Mouse (Mus musculus): ENCODE data around the gene Pdia6.

Gene Pdia6

GRCm38 (mm10) chr12:17265971-17266672 lies at the start of gene Pdia6:
TSS of gene Pdia6 (plus strand) at chr12:17266545.
- peak; percentile 73 for DNase-seq (ENCODE audit: extremely low spot score, low read depth, low spot score)

- DNase-seq (ENCODE audit: extremely low spot score, low read depth, low spot score), result no peak
Observed at GRCm38 (mm10) chr12:17218390-17218789, 48.0 kb upstream of the Pdia6 start.

DNA sequence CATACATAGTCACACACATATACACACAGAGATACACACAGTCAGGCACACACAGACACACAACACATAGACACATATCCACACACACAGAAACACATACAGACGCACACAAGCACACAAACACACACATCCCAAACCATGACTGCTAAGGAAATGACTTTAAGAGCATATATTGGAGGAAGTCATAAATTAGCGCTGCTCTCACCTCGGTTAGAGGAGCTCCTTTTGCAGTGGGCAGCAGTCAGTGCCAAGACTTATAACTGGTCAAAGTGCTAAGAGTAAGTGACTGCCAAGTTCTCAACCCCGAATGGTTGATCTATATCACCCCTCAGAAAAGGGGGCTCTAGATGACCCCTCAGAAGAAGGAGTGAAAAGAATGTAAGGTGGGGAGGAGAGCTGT lies 47.2 kb upstream of the Pdia6 start:
- no peak for DNase-seq (ENCODE audit: extremely low spot score, low read depth, low spot score)

GRCm38 (mm10) chr12:17220631-17221030 lies 45.7 kb upstream of the Pdia6 start:
- DNase-seq (ENCODE audit: extremely low spot score, low read depth, low spot score), result no peak

- no peak for DNase-seq (ENCODE audit: extremely low spot score, low read depth, low spot score)
Observed at GRCm38 (mm10) chr12:17221891-17222428, 44.4 kb upstream of the Pdia6 start.

- DNase-seq (ENCODE audit: extremely low spot score, low read depth, low spot score), result no peak
Observed at GRCm38 (mm10) chr12:17223050-17223449, 43.3 kb upstream of the Pdia6 start.

DNA sequence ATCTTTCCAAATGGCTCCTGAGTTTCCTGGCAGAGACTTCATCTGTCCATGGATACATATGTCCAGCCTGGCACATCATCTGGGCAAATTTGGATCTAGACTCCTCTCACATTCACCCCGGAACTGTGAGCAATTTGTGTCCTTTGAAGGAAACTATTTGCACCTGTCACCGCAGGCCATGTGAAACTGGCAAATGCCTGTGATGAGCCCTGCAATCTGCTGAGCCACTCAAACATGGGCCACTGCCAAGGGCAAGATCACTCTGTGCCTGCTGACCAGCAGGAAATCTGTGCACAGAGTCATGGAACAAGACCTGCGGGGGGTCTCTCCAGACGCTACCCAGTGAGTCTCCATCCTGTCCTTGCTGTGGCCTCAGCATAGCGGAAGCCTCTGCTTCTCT lies 41.3 kb upstream of the Pdia6 start:
- DNase-seq (ENCODE audit: extremely low spot score, low read depth, low spot score), result no peak

DNA sequence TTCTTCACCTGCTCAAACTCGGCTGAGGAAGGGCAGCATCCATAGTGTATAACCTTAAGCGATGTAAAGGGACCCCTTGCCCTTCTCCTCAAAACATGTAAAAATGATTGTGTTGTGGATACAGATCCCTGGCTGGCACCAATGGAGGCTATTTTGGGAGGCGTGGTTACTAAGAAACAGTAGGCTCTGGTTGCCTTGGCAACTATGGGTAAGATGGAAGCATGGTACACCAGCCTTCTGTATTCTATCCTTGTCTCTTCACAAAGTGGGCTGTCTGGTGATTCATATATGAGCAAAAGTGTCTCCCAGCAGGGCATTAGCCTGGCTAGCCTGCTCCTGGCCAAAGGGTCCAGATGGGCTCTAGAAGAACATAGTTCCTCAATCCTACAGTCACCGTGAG lies 38.4 kb upstream of the Pdia6 start:
- DNase-seq (ENCODE audit: extremely low spot score, low read depth, low spot score), result no peak

- DNase-seq (ENCODE audit: extremely low spot score, low read depth, low spot score), result no peak
Observed at GRCm38 (mm10) chr12:17230581-17230980, 35.8 kb upstream of the Pdia6 start.

DNA sequence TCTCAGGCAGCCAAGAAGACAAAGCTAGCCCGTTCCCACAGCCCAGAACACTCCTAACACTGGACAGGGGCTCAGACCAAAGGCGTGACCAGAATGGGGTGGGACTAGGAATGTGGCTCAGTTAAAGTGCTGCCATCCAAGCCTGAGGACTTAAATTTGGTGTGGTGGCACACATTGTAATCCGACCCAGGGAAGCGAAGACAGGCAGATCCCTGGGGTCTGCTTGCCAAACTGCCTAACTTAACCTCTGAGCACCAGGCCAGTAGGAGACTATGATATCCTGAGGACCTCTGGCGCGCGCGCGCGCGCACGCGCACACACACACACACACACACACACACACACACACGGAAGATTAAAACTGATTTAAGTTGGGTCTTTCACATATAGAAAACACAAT lies 34.8 kb upstream of the Pdia6 start:
- DNase-seq (ENCODE audit: extremely low spot score, low read depth, low spot score), result no peak

DNA sequence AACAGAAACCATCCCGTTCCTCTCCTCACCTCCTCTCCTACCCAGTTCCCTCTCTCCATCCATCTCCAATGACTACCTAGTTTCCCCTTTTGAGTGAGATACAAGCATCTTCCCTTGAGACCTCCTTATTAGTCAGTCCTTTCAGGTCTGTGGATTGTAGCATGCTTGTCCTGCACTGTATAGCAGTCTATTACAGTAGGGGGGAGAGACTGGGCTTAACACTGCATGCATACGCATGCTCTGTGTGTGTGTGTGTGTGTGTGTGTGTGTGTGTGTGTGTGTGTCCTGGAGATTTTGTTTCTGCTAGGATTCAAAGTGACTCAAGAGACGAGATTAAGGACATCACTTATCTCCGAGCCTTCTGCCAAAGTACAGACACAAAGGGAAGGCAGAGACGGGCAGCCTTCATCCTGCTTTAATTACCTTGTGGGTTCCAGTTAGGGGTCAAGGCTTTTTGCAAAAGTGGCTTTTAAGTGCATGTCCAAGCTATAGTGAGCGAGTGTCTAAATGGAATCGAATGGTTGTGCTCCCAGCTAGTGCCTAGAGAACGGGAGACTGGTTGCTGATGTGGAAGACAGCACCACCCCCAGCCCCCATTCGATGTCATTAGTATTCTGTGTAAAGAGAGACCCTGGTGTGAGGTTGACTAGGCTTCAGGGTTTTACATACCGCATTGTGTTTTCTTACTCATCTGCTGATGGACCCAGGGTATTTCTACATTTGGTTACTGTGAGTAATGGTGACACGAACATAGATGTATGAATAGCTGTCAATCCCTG lies 30.6 kb upstream of the Pdia6 start:
- DNase-seq (ENCODE audit: extremely low spot score, low read depth, low spot score), result no peak

- DNase-seq (ENCODE audit: extremely low spot score, low read depth, low spot score), result no peak
Observed at GRCm38 (mm10) chr12:17238588-17239427, 27.5 kb upstream of the Pdia6 start.

DNA sequence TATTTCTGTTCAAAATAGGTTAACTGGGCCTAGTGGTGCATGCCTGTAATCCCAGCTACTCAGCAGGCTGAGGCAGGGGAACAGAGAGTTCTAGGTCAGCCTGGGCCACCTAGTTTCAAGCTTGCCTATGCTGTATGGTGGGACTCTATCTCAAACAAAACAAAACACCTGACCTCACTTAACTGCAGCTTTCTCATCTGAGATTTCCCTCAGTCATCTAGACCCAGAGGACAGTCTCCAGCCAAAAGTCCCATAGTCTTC lies 27.0 kb upstream of the Pdia6 start:
- no peak for DNase-seq (ENCODE audit: extremely low spot score, low read depth, low spot score)

DNA sequence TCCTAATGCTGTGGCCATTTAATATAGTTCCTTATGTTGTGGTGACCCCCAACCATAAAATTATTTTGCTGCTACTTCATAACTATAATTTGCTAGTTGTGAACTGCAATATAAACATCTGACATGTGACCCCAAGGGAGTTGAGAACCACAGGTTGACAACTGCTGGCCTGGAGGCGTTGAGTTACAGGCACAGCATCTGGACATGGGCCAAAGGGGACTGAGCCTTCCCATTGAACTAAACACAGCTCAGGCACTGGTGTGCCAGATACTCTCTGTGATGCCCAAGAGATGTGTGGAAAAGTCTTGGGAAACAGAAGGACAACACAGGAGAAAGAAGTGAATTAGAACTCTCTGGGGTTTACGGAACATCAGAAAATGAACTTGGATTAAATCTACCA lies 25.3 kb upstream of the Pdia6 start:
- no peak for DNase-seq (ENCODE audit: extremely low spot score, low read depth, low spot score)

GRCm38 (mm10) chr12:17241614-17242013 lies 24.7 kb upstream of the Pdia6 start:
- DNase-seq (ENCODE audit: extremely low spot score, low read depth, low spot score), result no peak

DNA sequence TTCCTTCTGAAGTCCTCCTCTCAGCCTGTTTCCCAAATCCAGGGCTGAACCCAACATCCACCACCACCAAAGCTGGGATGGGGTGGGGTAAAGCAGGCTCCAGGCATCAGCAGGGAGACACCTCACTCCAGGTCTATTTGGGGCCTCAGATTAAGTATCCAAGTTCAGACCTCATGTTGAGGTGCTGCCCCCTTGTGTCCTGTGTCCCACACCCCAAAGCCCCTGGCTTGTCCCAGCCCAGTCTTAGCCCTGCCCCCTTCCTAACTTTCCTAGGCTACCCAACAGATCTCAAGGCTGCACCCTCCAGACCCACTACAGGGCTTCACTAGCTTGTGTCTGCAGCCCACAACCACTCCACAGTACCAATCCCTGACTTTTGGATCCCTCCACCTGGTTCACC lies 24.3 kb upstream of the Pdia6 start:
- no peak for DNase-seq (ENCODE audit: extremely low spot score, low read depth, low spot score)

GRCm38 (mm10) chr12:17250962-17251361 lies 15.4 kb upstream of the Pdia6 start:
- DNase-seq (ENCODE audit: extremely low spot score, low read depth, low spot score), result no peak

DNA sequence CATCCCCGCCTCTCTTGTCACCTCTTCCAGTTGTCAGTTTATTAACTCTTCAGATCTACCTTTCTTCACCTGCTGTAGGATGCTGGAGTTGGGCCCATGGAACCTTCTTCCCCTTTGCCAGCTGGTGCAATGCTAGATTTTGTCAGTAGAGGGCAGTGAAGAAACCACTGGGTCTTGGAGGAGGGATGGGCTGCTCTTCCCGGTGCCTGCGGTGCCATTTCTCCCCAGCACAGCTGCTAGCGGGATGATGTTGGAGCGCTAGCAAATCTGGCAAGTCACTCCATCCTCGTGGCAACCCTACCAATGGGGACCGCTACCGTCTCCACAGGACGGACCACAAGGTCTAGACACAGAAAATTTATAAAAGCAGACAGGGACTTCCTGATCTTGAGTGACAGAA lies 13.3 kb upstream of the Pdia6 start:
- peak; percentile 50 for DNase-seq (ENCODE audit: extremely low spot score, low read depth, low spot score)

DNA sequence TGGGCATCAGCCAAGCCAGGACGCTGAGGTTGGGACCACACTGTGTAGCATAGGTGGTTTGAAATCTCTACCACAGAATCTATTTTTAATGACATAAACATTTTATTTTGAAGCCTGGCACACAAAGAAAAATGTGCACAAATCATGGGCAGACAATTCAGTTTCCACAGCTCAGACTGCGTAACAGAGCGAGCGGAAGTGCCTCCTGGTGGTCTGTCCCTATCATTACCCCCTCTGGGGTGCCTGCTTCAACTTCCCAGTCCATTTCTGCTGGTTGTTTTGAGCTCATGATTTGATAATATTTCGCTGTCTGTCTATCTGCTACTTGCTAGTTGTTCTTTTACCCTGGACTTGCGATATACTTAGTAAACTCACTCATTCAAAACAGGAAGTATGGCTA lies 10.7 kb upstream of the Pdia6 start:
- no peak for DNase-seq (ENCODE audit: extremely low spot score, low read depth, low spot score)

DNA sequence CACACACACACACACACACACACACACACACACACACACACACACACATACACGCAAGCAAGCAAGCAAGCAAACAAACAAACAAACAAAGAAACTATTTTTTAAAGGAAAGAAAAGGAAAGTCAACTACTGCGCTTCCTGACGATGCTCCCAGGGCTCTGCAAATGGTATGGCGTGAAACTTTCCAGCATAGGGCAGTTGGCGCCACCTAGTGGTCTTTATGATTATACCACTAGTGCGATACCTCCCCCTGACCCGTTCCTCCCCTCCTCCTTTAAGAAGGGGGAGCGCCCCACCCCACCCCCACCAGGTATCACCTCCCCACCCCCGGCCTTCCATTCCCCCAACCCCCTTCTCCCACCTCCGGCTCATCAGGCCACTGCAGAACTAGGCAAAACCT lies 9.4 kb upstream of the Pdia6 start:
- DNase-seq (ENCODE audit: extremely low spot score, low read depth, low spot score), result peak; percentile 28

DNA sequence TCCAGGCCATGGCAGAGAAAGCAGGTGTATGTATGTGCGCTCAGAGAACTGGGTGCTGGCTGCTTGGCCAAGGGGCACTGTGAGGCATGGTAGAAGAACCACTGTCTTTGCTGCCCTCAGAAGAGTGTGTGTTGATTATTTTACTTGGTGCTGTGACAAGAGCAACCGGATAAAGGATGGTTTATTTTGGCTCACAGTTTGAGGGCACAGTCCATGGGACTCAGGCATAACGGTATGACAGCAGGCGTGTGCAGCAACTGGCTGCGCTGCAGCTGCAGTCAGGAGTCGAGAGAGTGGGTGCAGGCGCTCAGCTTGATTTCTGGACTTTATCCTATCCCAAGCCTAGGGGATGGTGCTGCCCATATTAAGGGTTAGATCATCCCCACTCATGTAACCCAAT lies 7.9 kb upstream of the Pdia6 start:
- no peak for DNase-seq (ENCODE audit: extremely low spot score, low read depth, low spot score)

DNA sequence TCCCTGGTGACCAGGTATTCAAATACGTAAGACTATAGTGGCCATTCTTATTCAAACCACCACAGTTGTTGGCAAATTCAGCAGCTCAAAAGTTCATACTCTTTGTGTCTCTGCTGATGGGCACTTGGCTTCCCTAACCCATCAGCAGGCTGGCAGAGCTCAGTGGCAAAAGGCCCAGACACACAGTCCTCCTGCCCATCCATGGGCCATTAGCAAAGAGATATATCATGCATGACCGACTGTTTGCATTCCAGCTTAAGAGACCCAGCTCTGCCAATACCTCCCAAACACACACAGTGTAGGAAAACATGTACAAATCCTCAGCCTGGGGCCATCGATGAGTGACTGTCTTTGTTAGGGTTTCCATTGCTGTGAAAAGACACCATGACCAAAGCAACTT lies 5.3 kb upstream of the Pdia6 start:
- DNase-seq (ENCODE audit: extremely low spot score, low read depth, low spot score), result no peak
